Mouse (Mus musculus): ENCODE measurements at regions not wholly inside any gene's neighbourhood (a gene's known extent, or its start where the extent isn't known, plus 50 kb on each side); places are given as distances from the start of the nearest gene placed in this dataset.
A peak's percentile ranks its signal among the peaks of the same experiment; 100 is the strongest.

- no peak for DNase-seq (ENCODE audit: low spot score in 2 of 2)
- intact Hi-C loops (cut with DNase I), result no loop called here
Measured at GRCm38 (mm10) chr8:35877581-35877980, 112.0 kb downstream of the Gm19410 start.

GRCm38 (mm10) chr8:35881810-35882209 lies 116.2 kb downstream of the Gm19410 start:
- intact Hi-C loops (cut with DNase I), result no loop called here
- DNase-seq (ENCODE audit: low spot score in 2 of 2), result no peak

DNA sequence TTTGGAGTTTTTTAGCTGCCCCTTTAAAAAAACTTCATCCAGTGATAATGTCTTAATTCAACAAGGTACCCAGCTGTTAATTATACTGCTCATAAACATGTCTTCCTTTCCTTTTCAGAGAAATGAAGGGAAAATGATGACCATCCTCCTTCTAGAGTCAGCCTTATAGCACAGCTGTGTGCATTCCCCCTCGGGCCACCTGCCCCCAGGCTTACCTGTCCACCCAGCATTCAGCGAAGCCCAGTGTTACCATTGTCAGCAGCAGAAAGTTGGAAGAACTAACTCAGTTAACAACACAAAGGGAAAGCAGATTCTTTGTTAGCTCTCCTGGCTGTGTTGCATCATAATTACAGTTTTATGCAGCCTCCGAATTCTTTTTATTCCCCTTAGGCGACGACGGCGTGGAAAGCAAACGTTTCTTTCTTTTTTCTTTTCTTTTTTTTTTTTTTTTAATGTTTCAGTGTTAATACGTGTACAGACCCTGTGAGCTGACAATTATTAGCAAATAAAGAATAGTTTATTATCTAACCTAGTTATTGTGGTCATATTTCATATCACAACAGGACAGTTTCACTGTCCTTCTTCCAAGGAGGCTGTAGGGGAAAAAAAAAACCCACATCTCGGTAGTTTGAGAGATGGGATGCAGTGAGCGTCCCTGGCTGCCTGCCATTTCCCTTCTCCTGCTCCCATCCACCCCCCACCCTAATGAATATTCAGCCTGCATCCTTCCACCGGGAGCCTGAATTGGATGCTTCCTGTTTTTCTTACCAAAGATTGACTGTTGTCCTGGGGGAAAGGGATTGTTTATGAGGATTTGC lies 117.3 kb downstream of the Gm19410 start:
- DNase-seq (ENCODE audit: low spot score in 2 of 2), result peak; percentile 49 to 67
- intact Hi-C loops (cut with DNase I), result no loop called here

- DNase-seq (ENCODE audit: low spot score in 2 of 2), result no peak
- intact Hi-C loops (cut with DNase I), result no loop called here
Measured at GRCm38 (mm10) chr8:35883456-35883780, 117.8 kb downstream of the Gm19410 start.

- DNase-seq (ENCODE audit: low spot score in 2 of 2), result peak; percentile 19 to 35
- intact Hi-C loops (cut with DNase I), result no loop called here
Measured at GRCm38 (mm10) chr8:35884545-35884944, 119.0 kb downstream of the Gm19410 start.

- no peak for DNase-seq (ENCODE audit: low spot score in 2 of 2)
- intact Hi-C loops (cut with DNase I), result no loop called here
Measured at GRCm38 (mm10) chr8:35890083-35890482, 124.5 kb downstream of the Gm19410 start.

DNA sequence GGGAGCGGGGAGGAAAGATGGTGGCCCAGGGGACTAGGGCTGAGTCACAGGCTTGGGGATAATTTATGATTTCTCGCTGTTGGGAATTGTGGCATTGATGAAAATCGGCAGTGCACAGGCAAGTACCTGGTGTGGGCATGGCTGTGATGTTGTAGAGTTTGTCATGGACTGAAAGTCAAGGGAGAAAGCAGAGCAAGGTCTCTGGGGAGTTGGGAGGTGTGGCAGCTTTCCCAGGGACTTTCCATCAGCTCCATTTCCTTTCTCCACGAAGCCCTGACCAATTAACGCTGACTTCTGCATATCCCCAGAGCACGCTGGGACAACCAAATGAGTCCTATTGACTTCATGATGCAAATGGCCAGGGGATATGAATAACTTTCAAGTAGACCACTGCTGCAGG lies 126.2 kb downstream of the Gm19410 start:
- no peak for DNase-seq (ENCODE audit: low spot score in 2 of 2)
- intact Hi-C loops (cut with DNase I), result no loop called here

DNA sequence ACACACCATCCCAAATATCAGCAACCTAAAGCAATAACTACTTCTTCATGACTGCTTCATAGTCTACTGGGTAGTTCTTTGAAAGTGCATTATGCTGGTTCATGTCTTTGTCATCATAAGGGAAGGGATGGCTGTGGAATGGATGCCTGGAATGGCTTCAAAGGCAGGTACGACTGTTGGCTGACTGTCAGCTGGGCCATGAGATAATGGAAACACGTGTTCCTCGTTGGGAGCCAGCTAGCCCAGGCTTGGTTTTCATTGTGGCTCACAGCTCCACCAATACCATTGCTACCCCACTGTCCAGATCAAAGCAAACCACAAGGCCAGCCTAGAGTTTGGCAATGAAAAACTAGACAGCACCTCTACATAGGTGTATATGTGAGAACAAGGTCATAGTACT lies 132.9 kb downstream of the Gm19410 start:
- intact Hi-C loops (cut with DNase I), result no loop called here
- DNase-seq (ENCODE audit: low spot score in 2 of 2), result no peak

GRCm38 (mm10) chr8:35901490-35901889 lies 135.9 kb downstream of the Gm19410 start:
- peak; percentile 41 to 54 for DNase-seq (ENCODE audit: low spot score in 2 of 2)
- intact Hi-C loops (cut with DNase I), result no loop called here

- intact Hi-C loops (cut with DNase I), result no loop called here
- no peak for DNase-seq (ENCODE audit: low spot score in 2 of 2)
Measured at GRCm38 (mm10) chr8:35904711-35905450, 139.3 kb downstream of the Gm19410 start.

DNA sequence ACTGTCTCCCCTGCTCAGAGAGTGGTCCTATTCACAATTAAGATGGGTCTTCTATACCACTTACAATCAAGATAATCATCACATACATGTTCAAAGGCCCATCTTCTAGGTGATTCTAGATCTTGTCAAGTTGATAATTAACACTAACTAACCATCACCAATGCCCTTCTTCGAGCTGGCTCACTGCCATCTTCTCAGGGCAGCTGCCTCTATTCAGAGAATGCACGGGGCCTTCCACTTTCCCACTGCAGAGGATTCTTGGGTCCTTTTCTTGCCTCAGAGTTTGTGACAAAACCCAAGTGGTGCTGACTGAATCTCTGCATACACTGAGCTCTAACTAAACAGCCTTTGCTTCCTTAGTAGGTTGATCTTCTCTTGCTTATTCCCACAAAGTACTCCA lies 142.4 kb downstream of the Gm19410 start:
- intact Hi-C loops (cut with DNase I), result no loop called here
- DNase-seq (ENCODE audit: low spot score in 2 of 2), result no peak

GRCm38 (mm10) chr8:35912264-35912663 lies 146.7 kb downstream of the Gm19410 start:
- DNase-seq (ENCODE audit: low spot score in 2 of 2), result no peak
- intact Hi-C loops (cut with DNase I), result no loop called here

DNA sequence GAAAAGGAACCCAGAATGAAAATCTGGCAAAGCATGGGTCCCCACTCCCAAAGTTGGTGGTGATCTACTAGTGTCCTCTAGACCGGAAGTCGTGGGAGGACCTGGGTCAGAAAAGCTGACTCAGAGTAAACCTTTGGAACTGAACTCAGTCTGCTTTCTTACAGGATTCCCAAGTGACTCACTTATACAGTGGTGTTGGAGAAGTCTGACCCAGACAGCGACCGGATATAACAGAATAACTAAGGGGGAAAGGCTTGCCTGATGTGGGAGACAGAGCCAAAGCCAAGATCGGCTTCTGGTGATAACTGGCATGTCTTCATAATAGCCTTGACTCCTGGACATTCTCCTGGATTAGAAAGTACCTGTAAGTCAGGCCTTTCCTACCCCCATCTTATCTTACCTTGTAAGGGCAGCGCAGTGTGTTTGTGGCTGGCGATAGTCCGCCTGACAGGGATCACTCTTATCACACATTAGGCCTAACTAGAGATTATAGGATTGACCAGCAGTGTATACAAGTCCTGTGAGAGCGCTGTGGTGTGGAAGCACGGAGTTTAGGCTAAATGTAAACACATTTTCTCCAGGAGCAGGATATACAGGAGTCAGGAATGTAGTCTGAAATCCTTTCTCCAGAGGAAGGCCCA lies 150.4 kb downstream of the Gm19410 start:
- intact Hi-C loops (cut with DNase I), result no loop called here

DNA sequence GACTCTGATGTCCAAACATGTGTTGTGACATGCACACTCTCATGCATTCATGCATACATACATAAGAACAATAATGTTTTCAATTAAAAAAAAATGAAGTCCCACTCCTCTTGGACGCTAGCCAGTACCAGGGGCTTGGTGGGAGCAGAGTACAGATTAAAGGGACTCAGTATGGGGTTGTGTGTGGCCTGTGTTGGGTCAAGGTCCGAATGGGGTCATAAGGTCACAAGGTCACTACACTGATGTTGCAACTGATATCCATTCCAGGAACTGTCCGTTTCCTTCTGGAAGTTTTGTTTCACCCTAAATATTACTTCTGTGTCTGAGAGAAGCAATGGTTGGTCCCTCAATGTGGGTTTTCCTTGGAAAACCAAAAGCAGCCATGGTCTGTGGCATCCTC lies 152.0 kb downstream of the Gm19410 start:
- DNase-seq (ENCODE audit: low spot score in 2 of 2), result no peak
- intact Hi-C loops (cut with DNase I), result no loop called here

More for the DNA sequence above, 150.4 kb downstream of the Gm19410 start:
- no peak for DNase-seq (ENCODE audit: low spot score in 2 of 2)

DNA sequence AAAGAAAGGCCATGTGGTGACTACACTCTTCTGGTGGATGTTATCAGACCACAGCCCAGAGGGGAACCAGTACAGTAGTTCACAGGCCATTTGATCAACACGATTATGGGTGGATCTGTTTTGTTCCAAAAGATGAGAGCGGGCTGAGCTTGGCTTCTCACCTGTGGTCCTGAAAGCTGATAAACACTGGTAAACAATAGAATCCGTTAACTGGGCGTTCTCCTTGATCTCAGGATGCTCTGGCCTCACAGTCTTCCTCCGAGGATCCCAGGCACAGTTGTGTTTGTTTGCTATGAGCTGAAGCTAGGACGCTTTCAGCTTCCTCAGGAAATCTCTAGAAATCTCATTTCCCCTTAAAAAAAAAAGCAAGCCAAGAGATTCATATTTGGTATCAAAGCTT lies 153.9 kb downstream of the Gm19410 start:
- intact Hi-C loops (cut with DNase I), result no loop called here
- no peak for DNase-seq (ENCODE audit: low spot score in 2 of 2)

DNA sequence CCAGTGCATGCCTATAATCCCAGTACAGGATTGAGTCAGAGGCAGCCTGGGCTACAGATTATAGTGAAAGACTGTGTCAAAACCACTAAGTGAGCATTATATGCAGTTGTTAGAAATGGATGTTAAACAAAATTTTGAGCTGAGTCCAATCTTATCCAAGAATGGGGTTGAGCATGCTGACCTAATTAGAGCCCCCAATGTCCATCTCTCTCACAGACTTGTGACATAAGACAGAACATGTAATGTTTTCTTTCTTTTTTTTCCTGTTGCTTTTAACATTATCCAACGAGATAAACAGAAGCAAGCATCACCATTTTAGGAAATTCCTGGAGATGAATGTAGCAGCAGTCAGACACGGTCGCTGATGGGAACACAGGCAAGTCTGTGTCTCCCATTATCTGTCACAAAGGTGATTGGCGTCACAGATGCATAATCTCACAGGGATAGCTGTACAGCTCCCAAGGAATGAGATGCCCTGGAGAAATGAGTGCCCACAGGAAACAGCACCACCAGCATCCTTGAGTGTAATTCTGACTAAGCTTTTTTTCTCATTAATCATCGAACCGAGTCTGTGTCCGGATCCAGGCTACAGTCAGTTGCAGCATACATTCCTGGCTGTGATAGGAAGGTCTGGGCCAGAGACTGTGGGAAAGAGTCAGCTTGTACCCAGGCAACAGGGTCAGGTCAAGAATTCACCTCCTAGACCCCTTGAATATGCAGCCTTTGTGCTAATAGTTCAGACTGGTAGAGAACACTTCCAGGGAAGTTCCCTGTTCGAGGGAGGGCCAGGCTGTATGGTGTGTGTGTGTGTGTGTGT lies 154.5 kb downstream of the Gm19410 start:
- no peak for DNase-seq (ENCODE audit: low spot score in 2 of 2)
- intact Hi-C loops (cut with DNase I), result no loop called here

DNA sequence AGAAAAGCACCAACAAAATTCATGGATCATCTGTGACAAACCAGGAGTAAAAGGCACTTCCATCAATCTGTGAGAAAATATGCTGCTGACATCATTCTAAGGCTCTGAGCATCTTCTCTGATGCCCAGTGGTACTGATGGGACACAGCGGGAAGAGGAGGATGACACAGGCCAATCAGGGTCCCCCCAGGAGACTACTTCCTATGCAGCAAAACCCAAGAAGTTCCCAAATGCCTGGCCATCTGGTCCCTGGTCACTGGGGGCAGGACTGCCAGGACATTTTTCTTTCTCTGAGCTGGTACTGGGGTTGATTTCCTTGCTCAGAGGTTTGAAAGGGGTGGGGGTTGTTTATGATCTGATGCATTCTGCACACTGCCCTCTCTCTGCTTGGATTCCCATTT lies 158.4 kb downstream of the Gm19410 start:
- intact Hi-C loops (cut with DNase I), result no loop called here
- no peak for DNase-seq (ENCODE audit: low spot score in 2 of 2)

DNA sequence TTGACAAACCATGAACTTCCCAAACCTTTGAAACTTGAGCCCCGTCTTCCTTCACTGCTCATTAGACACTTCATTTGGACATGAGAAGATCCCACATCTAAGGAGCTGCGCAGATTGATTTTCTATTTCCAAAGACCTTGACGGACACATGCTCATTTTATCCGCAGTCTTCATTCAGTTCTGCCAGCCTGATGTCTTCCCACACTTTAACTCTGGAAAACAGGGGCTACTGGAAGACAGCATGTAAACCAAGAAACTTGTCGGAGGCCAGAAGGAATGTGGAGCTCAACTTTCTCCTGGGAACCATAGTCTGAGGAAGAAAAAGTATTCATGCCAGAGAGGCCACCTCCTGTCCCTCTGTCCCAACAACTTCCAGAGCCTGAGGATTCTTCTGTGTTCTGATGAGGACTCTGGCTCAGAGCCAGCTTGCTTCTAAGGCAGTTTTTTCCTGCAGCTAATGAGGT lies 161.8 kb downstream of the Gm19410 start:
- intact Hi-C loops (cut with DNase I), result no loop called here

DNA sequence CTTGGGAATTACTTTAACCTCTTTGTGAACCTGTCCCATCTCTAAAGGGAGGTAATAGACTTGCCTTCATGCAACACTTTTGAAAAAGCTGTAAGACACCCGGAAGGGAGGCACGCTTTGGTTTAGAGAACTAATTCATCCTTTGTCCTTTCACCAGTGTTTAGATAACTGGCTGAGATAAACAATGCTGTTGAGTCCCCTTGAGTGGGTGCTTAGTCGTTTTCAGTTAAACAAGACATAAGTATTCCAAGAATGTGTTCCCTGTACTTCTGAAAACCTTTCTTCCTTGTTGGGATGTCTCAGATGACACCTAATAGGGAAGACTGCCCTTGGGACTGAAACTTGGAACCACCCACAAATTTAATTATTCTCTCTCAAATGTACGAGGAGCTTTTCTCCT lies 164.7 kb downstream of the Gm19410 start:
- intact Hi-C loops (cut with DNase I), result no loop called here
- no peak for DNase-seq (ENCODE audit: low spot score in 2 of 2)

More for the DNA sequence above, 161.8 kb downstream of the Gm19410 start:
- no peak for DNase-seq (ENCODE audit: low spot score in 2 of 2)

Data from left cerebral cortex, postnatal 14 days (tissue).